Mouse (Mus musculus): ENCODE data around the gene Neil1. TPM values are rescaled to one million over a fixed set of nuclear protein-coding genes. Genes with fewer than 3 reads are reported as not detected.

The Neil1 gene
- polyA plus RNA-seq (2015; fragmentation: Nextera tagmentation; extraction: Ambion mirVana), result 28.6 and 34.7 TPM in 2 replicates

GRCm38 (mm10) chr9:57148144-57148878 is at the start of gene Neil1:
Gene Neil1 (minus strand): TSS chr9:57148305.
- peak; percentile 94 for DNase-seq (ENCODE audit: low spot score)

GRCm38 (mm10) chr9:57197414-57197813 is 49.3 kb upstream of the Neil1 start:
- no peak for DNase-seq (ENCODE audit: low spot score)

GRCm38 (mm10) chr9:57196708-57197107 is 48.6 kb upstream of the Neil1 start:
- no peak for DNase-seq (ENCODE audit: low spot score)

GRCm38 (mm10) chr9:57168411-57168810 is 20.3 kb upstream of the Neil1 start:
- no peak for DNase-seq (ENCODE audit: low spot score)

GRCm38 (mm10) chr9:57166173-57166572 is 18.1 kb upstream of the Neil1 start:
- no peak for DNase-seq (ENCODE audit: low spot score)

- DNase-seq (ENCODE audit: low spot score), result no peak
These were observed 15.0 kb upstream of the Neil1 start for GRCm38 (mm10) chr9:57163137-57163536.

- no peak for DNase-seq (ENCODE audit: low spot score)
These were observed 14.4 kb upstream of the Neil1 start for GRCm38 (mm10) chr9:57162496-57162895.

- DNase-seq (ENCODE audit: low spot score), result no peak
These were observed 10.4 kb upstream of the Neil1 start for GRCm38 (mm10) chr9:57158506-57158905.

GRCm38 (mm10) chr9:57158013-57158470 is 9.9 kb upstream of the Neil1 start, which contains the start of gene Commd4:
Gene Commd4 (minus strand): TSS chr9:57158331.
- peak; percentile 88 for DNase-seq (ENCODE audit: low spot score)

GRCm38 (mm10) chr9:57157499-57157898 is 9.4 kb upstream of the Neil1 start:
- peak; percentile 74 for DNase-seq (ENCODE audit: low spot score)

- DNase-seq (ENCODE audit: low spot score), result no peak
These were observed 8.7 kb upstream of the Neil1 start for GRCm38 (mm10) chr9:57156823-57157222.

- DNase-seq (ENCODE audit: low spot score), result no peak
These were observed 8.3 kb upstream of the Neil1 start for GRCm38 (mm10) chr9:57156383-57156782.

- DNase-seq (ENCODE audit: low spot score), result no peak
These were observed 4.2 kb upstream of the Neil1 start for GRCm38 (mm10) chr9:57152331-57152730.

GRCm38 (mm10) chr9:57150192-57150591 is 2.1 kb upstream of the Neil1 start:
- DNase-seq (ENCODE audit: low spot score), result no peak

GRCm38 (mm10) chr9:57149021-57149420 is 916 bp upstream of the Neil1 start:
- DNase-seq (ENCODE audit: low spot score), result peak; percentile 12

GRCm38 (mm10) chr9:57147205-57148143 is 631 bp downstream of the Neil1 start:
- DNase-seq (ENCODE audit: low spot score), result no peak

GRCm38 (mm10) chr9:57146451-57147066 is 1.5 kb downstream of the Neil1 start:
- no peak for DNase-seq (ENCODE audit: low spot score)

GRCm38 (mm10) chr9:57144830-57145229 is 3.3 kb downstream of the Neil1 start:
- DNase-seq (ENCODE audit: low spot score), result no peak

GRCm38 (mm10) chr9:57143212-57143611 is 4.9 kb downstream of the Neil1 start:
- no peak for DNase-seq (ENCODE audit: low spot score)

GRCm38 (mm10) chr9:57141417-57142353 is 6.4 kb downstream of the Neil1 start:
- no peak for DNase-seq (ENCODE audit: low spot score)

Data from thymus, postnatal 0 days (tissue).